Mouse (Mus musculus): ENCODE results near the gene Bcl2l11. TPM values are rescaled to one million over a fixed set of nuclear protein-coding genes. Genes with fewer than 3 reads are reported as not detected.

The Bcl2l11 gene
- polyA plus RNA-seq, 1 experiment from 2014 or later: 18.0 TPM

GRCm38 (mm10) chr2:128209841-128210329 is 84.0 kb downstream of the Bcl2l11 start:
- H3K9ac ChIP-seq: no peak overlapping the region
- no peaks in the 10 kb centered on the region for H3K9me3 ChIP-seq
- 66% methylated on average over 2 of the region's 2 CpGs for WGBS
- no peak overlapping the region for H3K4me3 ChIP-seq
- peaks cover 23% of the 10 kb centered on the region for H3K4me1 ChIP-seq (replicated peaks)
- H3K27me3 ChIP-seq: no peaks in the 10 kb centered on the region
- ATAC-seq (ENCODE audit: low FRiP score): no peak
- no peak overlapping the region for H3K27ac ChIP-seq
- no peaks in the 10 kb centered on the region for H3K36me3 ChIP-seq
- no peak overlapping the region for H3K4me2 ChIP-seq

GRCm38 (mm10) chr2:128210376-128210775 is 84.5 kb downstream of the Bcl2l11 start:
- no peaks in the 10 kb centered on the region for H3K36me3 ChIP-seq
- no peak overlapping the region for H3K4me2 ChIP-seq

GRCm38 (mm10) chr2:128211022-128211880 is 85.4 kb downstream of the Bcl2l11 start:
- 14% methylated on average over 19 of the region's 19 CpGs for WGBS
- H3K9me3 ChIP-seq: no peaks in the 10 kb centered on the region
- no peaks in the 10 kb centered on the region for H3K27me3 ChIP-seq
- no peaks in the 10 kb centered on the region for H3K36me3 ChIP-seq
- peak overlapping the region; percentile 46 for H3K9ac ChIP-seq
- H3K4me1 ChIP-seq (replicated peaks): peaks cover 23% of the 10 kb centered on the region
- peak; percentile 66 for ATAC-seq (ENCODE audit: low FRiP score)
- no peak overlapping the region for H3K4me3 ChIP-seq
- H3K4me2 ChIP-seq: peak overlapping the region; percentile 29
- peak overlapping the region; percentile 55; the same call in 1 of the 2 replicates for H3K27ac ChIP-seq

More at GRCm38 (mm10) chr2:128210376-128210775, 84.5 kb downstream of the Bcl2l11 start:
- Histone ChIP-seq H3K4me3 (no peak overlapping the region), H3K27me3 (no peaks in the 10 kb centered on the region), H3K4me1 (replicated peaks) (peaks cover 23% of the 10 kb centered on the region), H3K27ac (no peak overlapping the region), H3K9me3 (no peaks in the 10 kb centered on the region), H3K9ac (no peak overlapping the region)
- 38% methylated on average over 9 of the region's 9 CpGs for WGBS
- ATAC-seq (ENCODE audit: low FRiP score): no peak

- H3K27ac ChIP-seq: peak overlapping the region; percentile 55; the same call in 1 of the 2 replicates
- peaks cover 23% of the 10 kb centered on the region for H3K4me1 ChIP-seq (replicated peaks)
- H3K36me3 ChIP-seq: no peaks in the 10 kb centered on the region
- H3K27me3 ChIP-seq: no peaks in the 10 kb centered on the region
- H3K4me3 ChIP-seq: no peak overlapping the region
- no peaks in the 10 kb centered on the region for H3K9me3 ChIP-seq
- peak overlapping the region; percentile 46 for H3K9ac ChIP-seq
- WGBS: 27% methylated on average over 8 of the region's 8 CpGs
- peak overlapping the region; percentile 29; the same call in 1 of the 2 replicates for H3K4me2 ChIP-seq
- ATAC-seq (ENCODE audit: low FRiP score): peak; percentile 63
Observed at GRCm38 (mm10) chr2:128211881-128212209, 86.0 kb downstream of the Bcl2l11 start.

Measured in hindbrain, embryonic 13.5 days (tissue).